Mouse (Mus musculus) embryo, embryonic 11 days (tissue): ENCODE data around the gene Krt24.

Experiments
- DNase-seq: peaks from one replicate; pipeline ENCODE4 v3.0.0-alpha.2; 2015

The Krt24 gene

DNA sequence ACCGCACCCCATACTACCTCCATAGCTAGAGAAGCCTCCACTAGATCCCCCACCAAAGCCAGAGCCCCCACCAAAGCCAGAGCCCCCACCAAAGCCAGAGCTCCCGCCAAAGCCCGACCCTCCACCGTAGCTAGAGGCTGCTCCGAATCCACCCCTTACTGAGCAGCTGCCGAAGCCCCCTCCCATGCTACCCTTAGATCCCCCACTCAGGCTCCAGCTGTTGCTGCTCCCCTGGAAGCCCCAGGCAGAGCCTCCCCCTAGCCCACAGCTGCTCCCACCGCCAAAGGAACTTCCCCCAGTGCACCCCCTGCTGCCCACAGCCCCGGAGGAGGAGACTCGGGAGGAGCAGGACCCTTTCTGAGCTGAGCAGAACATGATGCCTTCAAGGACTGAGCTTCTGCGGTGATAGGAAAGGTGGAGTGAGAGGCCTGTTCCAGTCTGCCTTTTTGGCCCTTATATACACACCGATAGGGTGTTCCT lies at the start of gene Krt24:
TSS of gene Krt24 (minus strand) at position 430 of the 480 bp plus-strand sequence.
- DNase-seq = no peak

DNA sequence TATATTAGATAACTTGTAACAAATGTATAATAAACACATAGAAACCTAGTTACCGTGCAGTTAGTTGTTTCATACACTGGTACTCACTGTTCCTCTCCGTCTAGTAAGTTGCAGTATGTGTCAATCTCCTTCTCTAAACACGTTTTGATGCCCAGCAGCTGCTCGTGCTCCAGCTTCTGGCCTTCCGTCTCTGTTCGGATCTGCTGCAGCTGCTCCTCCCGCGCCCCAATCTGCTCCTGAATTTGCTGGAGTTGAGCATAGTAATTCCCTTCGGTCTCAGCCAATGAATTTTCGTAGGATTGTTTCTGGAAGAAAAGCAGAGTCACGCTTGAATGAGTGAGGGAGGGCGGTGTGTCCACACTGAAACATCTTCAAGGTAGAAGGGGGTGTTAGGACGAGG lies 48.4 kb upstream of the Krt24 start:
- DNase-seq = no peak

DNA sequence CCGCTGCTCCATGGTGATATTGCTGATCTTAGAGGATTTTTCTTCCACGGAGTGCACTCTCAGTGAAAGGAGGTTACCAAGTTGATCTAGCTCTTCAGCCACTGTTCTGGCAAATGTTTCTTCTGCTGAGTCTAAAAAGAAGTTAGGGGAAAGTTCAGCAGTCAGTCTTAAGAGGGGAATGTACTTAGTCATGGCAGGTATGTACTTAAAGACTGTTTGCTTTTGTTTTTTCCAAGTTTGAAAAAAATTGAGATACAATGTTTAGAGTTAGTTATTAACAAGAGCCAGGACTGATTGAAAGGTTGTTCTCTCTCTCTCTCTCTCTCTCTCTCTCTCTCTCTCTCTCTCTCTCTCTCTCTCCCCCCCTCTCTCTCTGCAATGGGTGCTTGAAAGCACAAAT lies 44.6 kb upstream of the Krt24 start:
- no peak for DNase-seq

DNA sequence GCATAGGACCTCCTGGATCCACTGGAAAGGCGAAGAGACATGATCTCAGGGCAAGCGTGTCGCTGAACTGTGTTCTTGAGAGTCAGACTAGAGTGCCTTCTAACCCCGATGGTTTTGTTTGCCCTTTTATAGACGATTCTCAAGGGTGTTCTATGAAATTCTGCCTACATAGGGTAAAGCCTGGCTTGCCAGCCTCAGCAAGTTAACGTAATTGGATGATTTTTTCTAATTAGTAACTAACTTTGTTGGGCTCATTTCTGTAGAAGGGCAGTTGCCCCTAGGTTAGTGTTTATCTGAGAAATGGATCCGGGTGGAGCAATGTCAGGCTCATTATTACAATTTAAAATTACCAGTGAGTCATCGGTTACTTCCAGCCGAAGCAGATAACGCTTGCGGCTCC lies 37.8 kb upstream of the Krt24 start, which contains the start of gene Krt25:
TSS of gene Krt25 (minus strand) at position 101 of the 400 bp plus-strand sequence.
- no peak for DNase-seq

DNA sequence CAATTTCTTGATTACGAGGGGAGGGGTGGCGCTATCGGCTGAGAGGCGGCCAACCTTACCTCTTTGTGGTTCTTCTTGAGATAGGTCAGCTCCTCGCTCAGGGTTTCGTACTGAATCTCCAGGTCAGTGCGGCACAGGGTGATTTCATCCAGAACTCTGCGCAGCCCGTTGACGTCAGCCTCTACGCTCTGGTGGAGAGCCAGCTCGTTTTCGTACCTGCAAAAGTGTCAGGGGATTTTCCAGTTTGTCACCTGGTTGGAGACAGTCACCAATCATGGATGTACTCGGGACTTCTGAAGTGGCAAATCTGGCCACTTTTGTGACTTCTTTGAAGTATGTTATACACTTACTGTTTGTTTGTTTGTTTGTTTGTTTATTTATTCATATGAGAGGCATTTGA lies 36.0 kb upstream of the Krt24 start:
- no peak for DNase-seq

DNA sequence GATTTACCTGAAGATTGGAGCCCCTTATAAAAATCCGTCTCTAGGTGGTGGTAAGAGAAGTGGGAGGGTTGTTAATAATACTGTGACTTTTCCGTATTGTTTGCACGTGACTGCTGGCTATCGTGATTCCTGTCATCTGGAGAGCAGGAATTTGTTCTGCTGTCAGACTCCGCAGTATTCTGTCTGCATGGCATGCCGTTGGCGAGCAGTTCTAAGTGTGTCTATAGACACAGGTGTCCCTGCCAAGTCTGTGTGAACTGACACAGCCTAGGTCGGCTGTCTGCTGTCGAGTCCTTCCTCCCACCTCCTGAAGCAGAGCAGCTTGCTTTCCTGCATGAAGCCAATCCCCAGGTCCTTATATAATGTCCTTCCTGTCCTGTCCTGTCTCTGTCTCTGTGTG lies 34.1 kb upstream of the Krt24 start:
- no peak for DNase-seq

DNA sequence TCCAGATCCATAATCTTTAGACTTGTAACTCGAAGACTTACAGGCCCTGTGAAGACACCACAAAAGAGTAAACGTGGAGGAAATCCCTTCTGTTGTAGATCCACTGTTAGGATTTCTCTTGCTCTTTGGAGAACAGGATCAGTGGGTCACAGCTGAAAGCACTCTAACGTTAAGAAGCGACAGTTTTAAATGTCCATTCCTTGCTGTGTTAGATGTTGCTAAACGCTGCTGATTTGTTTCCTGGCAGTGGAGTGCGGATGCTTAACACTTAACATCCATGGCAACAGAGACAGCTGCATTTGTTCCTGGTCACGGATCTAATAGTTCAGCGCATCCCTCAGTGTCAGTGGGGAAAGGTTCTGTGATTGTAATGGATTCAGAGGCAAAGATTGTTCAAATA lies 31.5 kb upstream of the Krt24 start:
- DNase-seq = no peak

DNA sequence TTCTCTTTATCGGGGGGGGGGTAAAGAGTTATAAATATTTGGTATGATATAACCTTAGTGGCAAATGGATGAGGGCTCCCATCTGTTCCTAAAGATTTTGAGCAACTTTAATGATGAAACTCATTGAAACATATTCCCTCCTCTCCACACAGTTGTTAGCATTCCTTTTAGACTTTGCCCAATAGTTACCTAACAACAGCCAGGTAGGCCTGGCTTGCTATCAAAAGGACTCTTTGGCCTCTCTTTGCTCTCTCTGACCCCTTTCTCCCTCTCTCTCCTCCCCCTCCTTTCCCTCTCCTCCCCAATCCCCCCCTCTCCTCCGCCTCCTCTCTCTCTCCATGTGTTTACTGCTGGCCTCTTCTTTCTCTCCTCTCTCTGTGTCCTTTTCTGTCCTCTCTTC lies 29.5 kb upstream of the Krt24 start:
- DNase-seq = no peak

DNA sequence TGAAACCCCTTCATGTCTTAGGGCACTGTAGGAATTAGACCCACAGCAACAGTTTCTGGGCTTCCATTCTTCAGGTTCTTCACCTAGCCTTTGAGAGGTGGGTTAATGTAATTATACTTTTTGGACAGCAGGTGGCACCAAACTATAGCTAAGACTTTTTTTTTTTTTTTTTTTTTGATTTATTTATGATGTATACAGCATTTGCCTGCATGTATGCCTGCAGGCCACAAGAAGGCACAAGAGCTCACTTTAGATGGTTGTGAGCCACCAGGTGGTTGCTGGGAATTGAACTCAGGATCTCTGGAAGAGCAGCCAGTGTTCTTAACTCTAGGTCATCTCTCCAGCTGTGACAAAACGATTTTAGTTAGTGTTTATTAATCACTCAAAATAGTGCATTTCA lies 25.8 kb upstream of the Krt24 start:
- DNase-seq = peak; percentile 69

DNA sequence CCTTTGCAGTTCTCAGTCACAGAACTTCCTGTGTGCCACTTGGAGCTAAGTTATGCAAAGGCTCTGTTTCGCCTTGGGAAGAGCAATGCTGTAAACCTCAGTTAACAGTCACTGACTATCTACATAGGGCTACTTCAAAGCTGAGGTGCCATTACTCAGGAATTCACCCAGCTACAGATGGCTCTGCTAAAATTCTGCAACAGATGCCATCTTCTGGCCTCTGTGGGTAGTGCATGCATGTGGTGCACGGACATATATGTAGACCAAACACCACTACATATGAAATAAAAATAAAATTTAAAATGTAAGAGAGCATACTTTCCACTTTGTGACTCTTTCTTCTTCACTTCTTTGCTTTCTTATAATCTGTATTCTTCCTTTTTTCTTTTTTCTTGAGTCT lies 22.5 kb upstream of the Krt24 start:
- DNase-seq = peak; percentile 73

DNA sequence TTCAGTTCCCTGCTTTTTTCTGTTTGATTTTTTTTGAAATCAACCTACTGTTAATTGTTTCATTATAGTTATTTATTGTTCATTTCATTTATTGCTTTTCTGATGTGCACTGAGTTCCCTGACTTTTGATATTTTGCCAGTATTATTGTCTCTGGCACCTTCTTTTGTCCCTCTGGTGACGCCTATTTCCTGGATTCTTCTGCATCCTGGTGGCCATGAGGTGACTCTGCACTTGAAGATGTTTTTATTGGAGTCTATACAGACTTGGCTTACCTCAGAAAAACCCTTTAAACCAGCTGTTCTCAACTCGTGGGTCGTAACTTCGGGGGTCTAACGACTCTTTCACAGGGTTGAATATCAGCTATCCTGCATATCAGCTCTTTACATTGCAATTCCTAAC lies 10.0 kb upstream of the Krt24 start:
- DNase-seq = no peak

DNA sequence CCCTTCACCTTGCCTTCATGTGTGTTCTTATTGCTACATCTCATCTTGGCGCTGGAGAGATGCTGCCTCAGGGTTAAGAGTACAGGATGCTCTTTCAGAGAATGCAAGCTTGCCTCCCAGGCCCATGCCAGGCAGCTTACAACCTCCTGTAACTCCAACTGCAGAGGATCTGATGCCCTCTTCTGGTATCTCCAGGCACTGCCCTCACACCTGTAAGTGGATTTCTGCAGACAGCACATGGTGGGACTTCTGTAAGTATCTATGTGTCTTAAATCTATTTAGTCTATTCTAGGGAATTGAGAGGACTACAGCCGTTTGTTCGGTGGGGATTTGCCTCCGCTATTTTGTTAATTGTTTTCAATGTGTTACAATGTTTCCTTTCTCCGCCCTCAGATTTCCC lies 7.8 kb upstream of the Krt24 start:
- DNase-seq = peak; percentile 58

DNA sequence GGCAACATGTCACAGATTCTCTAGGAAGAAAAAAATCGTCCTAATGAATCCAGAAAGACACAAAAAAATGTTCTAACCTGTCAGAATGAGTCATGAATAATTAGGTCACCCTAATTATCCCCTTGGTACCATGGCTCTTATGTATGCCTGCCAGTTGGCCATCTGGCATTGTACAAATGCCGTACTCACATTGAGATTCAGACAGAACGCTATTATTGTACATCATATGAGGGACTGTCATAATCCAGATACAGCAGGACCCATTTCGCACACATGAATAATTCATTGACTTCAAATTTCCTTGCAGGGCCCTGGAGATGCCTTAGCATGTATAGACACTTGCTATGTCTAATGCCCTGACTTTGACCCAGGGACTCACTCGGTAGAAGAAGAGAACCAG lies 1.1 kb downstream of the Krt24 start:
- DNase-seq = no peak

DNA sequence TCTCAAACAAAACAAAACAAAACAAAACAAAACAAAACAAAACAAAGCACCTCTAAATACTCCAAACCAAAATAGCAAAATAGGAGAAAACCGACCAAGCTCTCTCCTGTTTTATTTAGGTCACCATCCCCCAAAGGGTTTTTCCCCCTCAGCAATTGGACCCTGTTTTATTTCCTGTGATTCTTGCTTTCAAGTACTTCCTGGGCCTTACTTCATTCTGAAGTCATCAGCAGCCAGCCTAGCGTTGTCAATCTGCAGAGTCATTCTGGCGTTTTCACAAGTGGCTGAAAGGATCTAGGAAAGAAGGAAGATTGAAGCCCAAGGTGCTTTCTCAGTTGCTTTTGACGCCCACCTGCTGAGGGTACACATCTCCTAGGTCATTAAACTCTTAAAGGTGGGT lies 1.7 kb downstream of the Krt24 start:
- no peak for DNase-seq

DNA sequence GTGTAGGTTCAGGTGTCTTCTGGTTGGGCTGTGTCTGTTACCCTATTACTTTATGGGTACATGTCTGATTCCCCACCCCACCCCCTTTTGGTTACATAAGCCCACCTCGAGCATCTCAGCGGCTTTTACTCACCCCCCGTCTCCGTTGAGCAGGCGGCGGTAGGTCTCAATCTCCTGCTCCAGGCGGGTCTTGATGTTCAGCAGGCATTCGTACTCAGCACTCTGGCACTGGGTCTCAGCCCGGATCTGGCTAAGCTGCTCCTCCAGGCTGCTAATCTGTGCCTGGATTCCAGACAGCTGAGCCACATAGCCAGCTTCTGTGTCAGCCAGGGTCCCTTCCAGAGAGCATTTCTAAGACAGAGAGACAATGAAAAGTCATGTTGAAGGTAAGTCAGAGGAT lies 3.9 kb downstream of the Krt24 start:
- DNase-seq = no peak

DNA sequence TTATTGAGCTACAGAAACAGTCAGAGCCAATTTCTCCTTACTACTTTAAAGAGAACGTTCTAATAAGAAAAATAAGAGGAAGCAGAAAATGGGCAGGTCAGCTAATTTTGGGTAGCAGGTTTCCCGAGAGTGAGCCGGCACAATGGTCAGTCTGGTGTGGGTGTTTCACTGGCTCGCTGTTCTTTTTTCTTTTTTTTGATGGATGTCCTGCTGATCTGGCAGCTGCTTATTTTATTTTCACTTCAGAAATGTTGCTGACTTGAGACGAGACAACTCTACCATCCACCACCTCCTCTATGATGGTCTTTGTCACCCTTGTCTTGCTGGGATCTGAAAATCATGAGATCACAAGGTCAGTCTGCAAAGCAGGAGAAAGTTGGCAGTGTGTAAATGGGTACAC lies 5.1 kb downstream of the Krt24 start:
- DNase-seq = no peak

DNA sequence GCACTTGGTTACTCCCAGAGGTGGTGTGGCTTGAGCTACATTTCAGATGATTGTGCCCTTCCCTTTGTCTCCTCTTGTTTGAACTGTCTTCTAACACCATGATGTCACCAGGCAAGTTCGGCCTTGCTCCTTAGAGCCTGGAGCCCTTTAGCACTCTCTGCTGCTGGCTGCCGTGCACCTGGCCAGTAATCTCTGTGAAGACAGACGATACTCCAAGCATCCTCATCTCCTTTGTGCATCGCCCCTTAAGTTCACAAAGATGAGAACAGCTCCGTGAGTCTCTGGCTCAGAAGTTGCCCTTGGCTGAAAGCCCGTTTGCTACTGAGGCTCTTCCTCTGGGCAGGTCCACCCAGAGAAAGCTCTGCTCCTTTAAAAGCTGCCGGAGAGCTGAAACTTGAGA lies 8.3 kb downstream of the Krt24 start:
- no peak for DNase-seq

DNA sequence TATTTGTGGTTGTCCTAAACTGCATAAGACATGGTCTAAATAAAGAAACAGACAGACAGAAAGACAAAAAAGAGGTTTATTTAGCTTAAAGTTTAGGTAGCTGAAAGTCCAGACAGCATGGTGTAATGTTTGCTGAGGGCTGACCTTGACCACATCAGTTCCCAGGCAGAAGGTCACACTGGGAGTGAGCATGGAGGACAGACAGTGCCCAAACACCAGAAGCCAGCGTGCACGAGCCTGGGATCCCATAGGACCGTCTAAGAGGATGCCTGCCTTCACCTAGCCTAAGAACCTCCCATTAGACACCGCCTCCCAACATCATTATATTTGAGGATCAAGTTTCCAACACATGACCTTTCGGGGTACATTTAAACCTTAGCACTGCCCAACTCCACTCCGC lies 9.4 kb downstream of the Krt24 start:
- no peak for DNase-seq

DNA sequence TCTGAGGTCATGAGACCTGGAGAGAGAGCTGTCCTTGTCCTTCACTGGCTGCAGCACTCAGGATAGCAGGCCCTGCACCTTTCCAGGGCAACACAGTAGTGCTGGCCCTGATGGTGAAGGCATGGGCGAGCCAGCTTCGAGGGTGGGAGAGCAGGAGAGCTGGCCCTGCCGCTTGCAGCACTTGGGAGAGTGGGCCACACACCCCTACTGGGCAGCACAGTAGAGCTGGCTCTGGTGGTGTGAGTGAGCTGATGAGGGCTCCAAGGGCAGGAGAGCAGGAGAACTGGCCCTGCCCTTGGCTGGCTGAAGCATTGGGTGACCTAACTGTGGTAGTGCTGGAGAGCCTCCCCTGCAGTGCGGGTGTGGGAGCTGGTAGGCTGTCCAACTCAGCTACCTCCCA lies 12.3 kb downstream of the Krt24 start:
- DNase-seq = no peak

DNA sequence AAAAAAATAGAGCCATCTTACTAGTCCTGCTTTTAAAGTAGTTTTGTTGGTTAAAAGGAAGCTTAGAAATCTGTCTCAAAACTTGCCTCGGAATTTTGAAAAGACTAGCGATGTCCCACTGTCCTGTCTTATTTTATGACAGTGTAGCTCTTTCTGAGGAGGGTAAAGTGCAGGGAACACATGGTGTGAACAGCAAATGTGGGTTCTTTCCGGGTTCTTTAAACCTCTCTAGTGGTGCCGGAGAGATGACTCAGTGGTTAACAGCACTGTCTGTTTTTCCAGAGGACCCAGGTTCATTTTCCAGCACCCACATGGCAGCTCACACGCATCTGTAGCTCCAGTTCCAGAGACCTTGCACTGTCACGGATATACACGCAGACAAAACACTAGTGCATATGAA lies 15.9 kb downstream of the Krt24 start:
- no peak for DNase-seq

DNA sequence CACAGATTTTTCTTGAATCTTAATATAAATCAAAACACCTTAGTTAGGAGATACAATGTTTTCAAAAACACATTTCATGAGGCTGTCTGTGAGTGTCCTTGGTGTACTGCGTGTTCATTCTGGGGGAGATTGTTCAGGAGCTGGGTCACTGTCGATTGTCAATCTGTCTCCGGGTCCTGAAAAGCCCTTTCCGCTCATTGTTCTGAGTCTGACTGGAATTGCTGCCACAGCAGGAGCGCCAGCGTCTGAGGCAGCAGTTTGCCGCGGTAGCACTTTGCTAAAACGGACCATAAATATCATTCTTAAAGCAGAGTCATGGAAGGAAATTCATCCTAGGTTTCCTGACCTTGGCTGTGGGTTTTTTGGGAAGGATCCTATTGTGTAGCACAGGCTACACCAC lies 19.3 kb downstream of the Krt24 start:
- DNase-seq = no peak

DNA sequence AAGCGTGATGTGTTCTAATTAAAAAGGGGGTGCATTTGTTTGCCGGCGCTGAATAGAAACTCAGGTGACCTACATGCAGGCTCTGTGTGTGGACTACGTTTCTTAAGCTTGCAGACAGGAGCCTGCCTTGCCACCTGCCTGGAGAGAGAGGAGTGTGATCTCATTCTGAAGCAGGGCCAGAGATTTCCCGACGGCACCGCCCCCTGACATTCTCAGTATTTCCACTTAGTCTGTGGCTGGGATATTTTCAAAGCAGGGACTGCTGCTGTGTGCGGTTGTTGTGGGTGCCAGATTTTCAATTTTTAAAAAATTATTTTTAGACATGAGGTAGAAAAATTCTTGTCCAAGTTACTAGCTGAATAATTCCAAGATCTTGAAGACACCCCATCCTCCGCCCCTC lies 19.8 kb downstream of the Krt24 start:
- DNase-seq = no peak

DNA sequence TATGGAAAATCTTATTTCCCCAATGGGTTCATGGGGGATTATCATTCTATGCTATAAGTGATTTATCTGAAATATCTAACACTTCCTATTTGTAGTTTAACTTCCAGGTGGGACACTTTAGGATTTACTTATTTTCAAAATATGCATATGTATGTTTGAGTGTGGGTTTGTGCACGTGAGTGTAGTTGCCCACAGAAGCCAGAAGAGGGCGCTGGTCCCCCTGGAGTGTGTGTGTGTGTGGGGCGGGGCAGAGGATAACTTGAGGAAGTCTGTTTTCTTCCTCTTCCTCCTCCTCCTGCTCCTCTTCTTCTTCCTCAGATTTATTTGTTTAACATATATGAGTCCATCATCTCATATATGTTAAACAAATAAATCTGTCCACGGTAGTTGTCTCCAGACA lies 28.8 kb downstream of the Krt24 start:
- no peak for DNase-seq

DNA sequence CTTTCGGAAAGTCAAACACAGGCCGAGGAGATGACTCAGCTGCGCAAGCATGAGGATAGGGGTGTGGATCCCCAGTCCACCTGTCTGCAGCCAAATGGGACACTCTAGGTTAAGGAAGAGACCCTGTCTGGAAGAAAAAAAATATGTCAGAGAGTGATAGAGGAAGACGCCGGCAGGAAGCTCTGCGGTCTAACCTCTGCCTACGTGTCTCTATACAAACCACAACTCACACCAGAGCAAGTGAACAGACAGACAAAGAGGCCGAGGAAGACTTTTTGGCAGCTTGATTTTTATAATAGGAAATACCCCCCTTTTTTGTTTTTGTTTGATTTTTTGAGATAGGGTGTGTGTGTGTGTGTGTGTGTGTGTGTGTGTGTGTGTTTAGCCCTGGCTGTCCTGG lies 29.7 kb downstream of the Krt24 start:
- DNase-seq = no peak

DNA sequence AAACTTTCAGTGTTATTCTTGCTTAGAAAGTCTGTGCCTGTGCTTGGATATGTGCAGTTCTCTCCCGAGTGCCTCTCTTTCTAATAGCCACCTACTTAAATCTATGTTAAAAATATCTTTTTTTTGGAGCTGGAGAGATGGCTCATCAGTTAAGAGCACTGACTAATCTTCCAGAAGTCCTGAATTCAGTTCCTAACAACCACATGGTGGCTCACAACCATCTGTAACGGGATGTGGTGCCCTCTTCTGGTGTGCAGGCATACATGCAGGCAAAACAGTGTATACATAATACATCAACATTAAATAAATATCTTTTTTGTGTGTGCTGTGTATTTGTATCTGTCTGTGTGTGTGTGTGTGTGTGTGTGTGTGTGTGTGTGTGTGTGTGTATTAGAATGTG lies 31.2 kb downstream of the Krt24 start:
- DNase-seq = no peak

DNA sequence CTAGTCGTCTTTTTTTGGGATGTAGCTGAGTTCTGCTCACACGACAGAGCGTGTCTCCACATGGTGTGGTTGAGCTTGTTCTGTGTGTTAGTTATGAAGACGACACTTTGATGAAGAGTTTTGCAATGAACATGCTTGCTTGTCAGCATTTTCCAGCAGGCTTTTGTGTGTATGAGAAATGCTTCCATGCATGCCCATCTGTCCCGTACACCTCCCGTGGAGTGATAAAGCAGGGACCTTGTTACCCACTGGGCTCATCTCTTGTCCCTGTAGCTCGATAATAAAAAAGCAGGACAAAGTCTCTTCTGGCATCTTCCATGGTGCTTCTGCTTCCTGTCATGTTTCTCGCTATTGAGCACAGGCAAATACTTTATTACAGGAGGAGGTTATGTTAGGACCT lies 32.4 kb downstream of the Krt24 start:
- DNase-seq = no peak
